Mouse (Mus musculus): Measurements from ENCODE around the gene Gpr18. TPM values are rescaled to one million over a fixed set of nuclear protein-coding genes. Genes with fewer than 3 reads are reported as not detected.
"Not testable (repeated sequence)": the region's sequence is repeated elsewhere in the genome, so short reads cannot be mapped to it uniquely, and the experiment has no call there.

The Gpr18 gene
- polyA plus RNA-seq, 1 experiment from 2014 or later, result 0.36 TPM

GRCm38 (mm10) chr14:121876190-121876589 is 39.4 kb downstream of the Gpr18 start:
- H3K9ac ChIP-seq (ENCODE audit: low read length); H3K9me3 ChIP-seq (ENCODE audit: control insufficient read depth, low read length); ATAC-seq (ENCODE audit: low read depth); H3K36me3 ChIP-seq (ENCODE audit: control insufficient read depth, insufficient read depth, low read length); H3K27ac ChIP-seq (ENCODE audit: low read length); H3K27me3 ChIP-seq (ENCODE audit: control insufficient read depth, insufficient read depth, low read depth, low read length); H3K4me2 ChIP-seq (ENCODE audit: low read depth, low read length); H3K4me1 ChIP-seq (replicated peaks; ENCODE audit: control insufficient read depth, insufficient read depth, low read length); H3K4me3 ChIP-seq (ENCODE audit: low read length): not testable (repeated sequence)
- 54% methylated on average over 2 of the region's 2 CpGs for WGBS

DNA sequence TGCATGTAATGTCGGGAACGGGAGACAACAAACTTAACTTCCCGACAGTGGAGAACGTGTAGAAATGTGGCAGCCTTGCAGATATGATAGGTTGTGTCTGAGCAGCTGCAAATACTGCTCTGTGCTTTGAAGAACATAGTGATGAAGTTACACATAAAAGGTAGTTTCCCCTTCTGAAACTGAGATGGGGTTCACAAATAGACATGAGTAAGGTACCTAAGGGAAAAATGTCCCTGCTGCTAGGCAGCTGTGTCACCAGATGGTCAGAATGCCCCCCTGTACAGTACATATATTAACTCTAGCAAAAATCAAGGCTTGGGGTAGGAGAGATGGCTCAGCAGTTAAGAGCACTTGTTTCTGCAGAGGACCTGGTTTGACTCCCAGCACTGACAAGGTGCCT is 41.9 kb downstream of the Gpr18 start:
- no peak overlapping the region for H3K27ac ChIP-seq (ENCODE audit: low read length)
- H3K9me3 ChIP-seq (ENCODE audit: control insufficient read depth, low read length), result no peaks in the 10 kb centered on the region
- WGBS, result 76% methylated on average over 4 of the region's 4 CpGs
- no peak overlapping the region for H3K4me3 ChIP-seq (ENCODE audit: low read length)
- no peak overlapping the region for H3K4me2 ChIP-seq (ENCODE audit: low read depth, low read length)
- no peak overlapping the region for H3K9ac ChIP-seq (ENCODE audit: low read length)
- H3K27me3 ChIP-seq (ENCODE audit: control insufficient read depth, insufficient read depth, low read depth, low read length), result no peaks in the 10 kb centered on the region
- H3K36me3 ChIP-seq (ENCODE audit: control insufficient read depth, insufficient read depth, low read length), result no peaks in the 10 kb centered on the region
- H3K4me1 ChIP-seq (replicated peaks; ENCODE audit: control insufficient read depth, insufficient read depth, low read length), result no peaks in the 10 kb centered on the region
- no peak for ATAC-seq (ENCODE audit: low read depth)

DNA sequence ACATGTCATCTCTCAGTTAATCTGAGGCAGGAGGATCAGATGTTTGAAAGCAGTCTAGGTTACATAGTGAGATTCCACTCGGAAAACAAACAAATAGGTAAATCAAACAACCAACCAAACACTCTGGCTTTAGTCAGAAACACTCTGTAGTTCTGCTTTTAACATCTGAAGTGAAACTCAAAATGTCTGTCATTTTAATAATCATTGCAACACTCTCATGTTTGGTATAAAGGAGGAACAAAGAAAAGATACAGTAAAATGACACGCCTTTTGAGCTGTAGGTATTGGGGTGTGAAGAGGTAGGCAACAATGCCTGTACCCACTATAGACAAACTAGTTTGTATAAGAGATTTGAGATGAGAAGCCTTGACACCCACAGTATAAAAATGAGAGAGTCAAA is 42.4 kb downstream of the Gpr18 start:
- Histone ChIP-seq H3K27ac (ENCODE audit: low read length) (no peak overlapping the region), H3K4me2 (ENCODE audit: low read depth, low read length) (no peak overlapping the region), H3K27me3 (ENCODE audit: control insufficient read depth, insufficient read depth, low read depth, low read length) (no peaks in the 10 kb centered on the region), H3K36me3 (ENCODE audit: control insufficient read depth, insufficient read depth, low read length) (no peaks in the 10 kb centered on the region), H3K9ac (ENCODE audit: low read length) (no peak overlapping the region), H3K9me3 (ENCODE audit: control insufficient read depth, low read length) (no peaks in the 10 kb centered on the region), H3K4me1 (replicated peaks; ENCODE audit: control insufficient read depth, insufficient read depth, low read length) (no peaks in the 10 kb centered on the region), H3K4me3 (ENCODE audit: low read length) (no peak overlapping the region)
- WGBS, result 51% methylated on average over 2 of the region's 2 CpGs
- ATAC-seq (ENCODE audit: low read depth), result no peak

DNA sequence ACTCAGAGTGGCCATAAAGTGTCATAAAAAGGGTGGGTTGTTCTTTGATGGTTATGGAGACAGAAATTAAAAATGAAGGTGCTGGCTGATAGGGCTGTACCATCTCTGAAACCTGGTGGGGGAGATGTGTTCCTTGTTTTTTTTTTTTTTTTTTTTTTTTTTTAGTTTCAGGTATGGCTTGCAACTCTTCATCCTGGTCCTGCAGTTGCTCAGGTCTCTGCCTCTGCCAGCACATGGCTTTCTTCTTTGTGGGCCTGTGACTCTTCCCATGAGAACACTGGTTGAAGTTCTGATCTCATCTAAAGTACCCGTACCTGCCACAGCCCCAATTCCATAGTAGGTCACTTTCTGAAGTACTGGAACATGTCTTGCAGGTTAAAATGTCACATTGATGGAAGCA is 42.8 kb downstream of the Gpr18 start:
- no peak for ATAC-seq (ENCODE audit: low read depth)
- H3K9ac ChIP-seq (ENCODE audit: low read length), result no peak overlapping the region
- no peak overlapping the region for H3K4me3 ChIP-seq (ENCODE audit: low read length)
- no peak overlapping the region for H3K4me2 ChIP-seq (ENCODE audit: low read depth, low read length)
- no peak overlapping the region for H3K27ac ChIP-seq (ENCODE audit: low read length)
- H3K27me3 ChIP-seq (ENCODE audit: control insufficient read depth, insufficient read depth, low read depth, low read length), result no peaks in the 10 kb centered on the region
- no peaks in the 10 kb centered on the region for H3K9me3 ChIP-seq (ENCODE audit: control insufficient read depth, low read length)
- 71% methylated on average over 1 of the region's 1 CpGs for WGBS
- no peaks in the 10 kb centered on the region for H3K4me1 ChIP-seq (replicated peaks; ENCODE audit: control insufficient read depth, insufficient read depth, low read length)
- H3K36me3 ChIP-seq (ENCODE audit: control insufficient read depth, insufficient read depth, low read length), result no peaks in the 10 kb centered on the region

GRCm38 (mm10) chr14:121869111-121869510 is 46.5 kb downstream of the Gpr18 start:
- ATAC-seq (ENCODE audit: low read depth), result no peak
- no peaks in the 10 kb centered on the region for H3K9me3 ChIP-seq (ENCODE audit: control insufficient read depth, low read length)
- no peak overlapping the region for H3K27ac ChIP-seq (ENCODE audit: low read length)
- H3K36me3 ChIP-seq (ENCODE audit: control insufficient read depth, insufficient read depth, low read length), result no peaks in the 10 kb centered on the region
- no peak overlapping the region for H3K4me2 ChIP-seq (ENCODE audit: low read depth, low read length)
- WGBS, result 49% methylated on average over 1 of the region's 1 CpGs
- no peak overlapping the region for H3K4me3 ChIP-seq (ENCODE audit: low read length)
- no peak overlapping the region for H3K9ac ChIP-seq (ENCODE audit: low read length)
- no peaks in the 10 kb centered on the region for H3K4me1 ChIP-seq (replicated peaks; ENCODE audit: control insufficient read depth, insufficient read depth, low read length)
- H3K27me3 ChIP-seq (ENCODE audit: control insufficient read depth, insufficient read depth, low read depth, low read length), result no peaks in the 10 kb centered on the region

- no peaks in the 10 kb centered on the region for H3K36me3 ChIP-seq (ENCODE audit: control insufficient read depth, insufficient read depth, low read length)
- WGBS, result 51% methylated on average over 3 of the region's 3 CpGs
- ATAC-seq (ENCODE audit: low read depth), result no peak
- no peaks in the 10 kb centered on the region for H3K9me3 ChIP-seq (ENCODE audit: control insufficient read depth, low read length)
- no peaks in the 10 kb centered on the region for H3K27me3 ChIP-seq (ENCODE audit: control insufficient read depth, insufficient read depth, low read depth, low read length)
- no peak overlapping the region for H3K9ac ChIP-seq (ENCODE audit: low read length)
- no peak overlapping the region for H3K4me3 ChIP-seq (ENCODE audit: low read length)
- H3K27ac ChIP-seq (ENCODE audit: low read length), result no peak overlapping the region
- no peak overlapping the region for H3K4me2 ChIP-seq (ENCODE audit: low read depth, low read length)
- H3K4me1 ChIP-seq (replicated peaks; ENCODE audit: control insufficient read depth, insufficient read depth, low read length), result no peaks in the 10 kb centered on the region
These were observed 49.0 kb downstream of the Gpr18 start for GRCm38 (mm10) chr14:121866574-121866973.

DNA sequence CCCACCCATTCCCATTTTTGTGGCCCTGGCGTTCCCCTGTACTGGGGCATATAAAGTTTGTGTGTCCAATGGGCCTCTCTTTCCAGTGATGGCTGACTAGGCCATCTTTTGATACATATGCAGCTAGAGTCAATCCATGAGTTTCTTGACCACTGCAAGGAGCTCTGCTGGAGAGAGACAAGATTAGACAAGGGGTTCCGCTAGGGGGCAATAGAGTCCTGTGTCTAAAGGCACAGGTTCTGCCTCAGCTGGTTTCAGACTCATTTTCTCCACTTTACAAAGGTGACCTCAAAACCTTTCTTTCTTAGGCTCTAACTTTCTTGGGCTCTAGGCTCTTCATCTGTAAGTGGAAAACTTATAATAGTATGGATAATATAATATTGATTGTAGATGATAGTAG is 50.4 kb downstream of the Gpr18 start:
- not testable (repeated sequence) for H3K27me3 ChIP-seq (ENCODE audit: control insufficient read depth, insufficient read depth, low read depth, low read length); H3K9ac ChIP-seq (ENCODE audit: low read length); H3K27ac ChIP-seq (ENCODE audit: low read length); H3K4me2 ChIP-seq (ENCODE audit: low read depth, low read length); H3K4me1 ChIP-seq (replicated peaks; ENCODE audit: control insufficient read depth, insufficient read depth, low read length); H3K4me3 ChIP-seq (ENCODE audit: low read length); H3K36me3 ChIP-seq (ENCODE audit: control insufficient read depth, insufficient read depth, low read length); H3K9me3 ChIP-seq (ENCODE audit: control insufficient read depth, low read length)
- 7% methylated on average over 2 of the region's 2 CpGs for WGBS
- ATAC-seq (ENCODE audit: low read depth), result peak; percentile 66; the same call in 1 of the 2 replicates

Other genes starting within 250 kb of the Gpr18 start
- 14.3 and 15.1 TPM in 2 replicates for gene Dock9, start 117.9 kb downstream of the Gpr18 start, polyA plus RNA-seq (2015; fragmentation: Nextera tagmentation; extraction: Ambion mirVana)
- gene Ubac2, start 37.2 kb downstream of the Gpr18 start, polyA plus RNA-seq (2015; fragmentation: Nextera tagmentation; extraction: Ambion mirVana), result 54.4 and 56.9 TPM in 2 replicates
- gene Gpr183, start 49.4 kb upstream of the Gpr18 start, polyA plus RNA-seq (2015; fragmentation: Nextera tagmentation; extraction: Ambion mirVana), result 2.3 and 2.7 TPM in 2 replicates
- not detected in 2 replicates for gene Timm8a2, start 118.9 kb upstream of the Gpr18 start, polyA plus RNA-seq (2015; fragmentation: Nextera tagmentation; extraction: Ambion mirVana)
- 176 and 186 TPM in 2 replicates for gene Tm9sf2, start 191.3 kb upstream of the Gpr18 start, polyA plus RNA-seq (2015; fragmentation: Nextera tagmentation; extraction: Ambion mirVana)